Mouse (Mus musculus) liver, embryonic 11.5 days (tissue): ENCODE measurements around the gene Olfr1049. TPM values are rescaled to one million over a fixed set of nuclear protein-coding genes. Genes with fewer than 3 reads are reported as not detected.
"Not testable (repeated sequence)": the region's sequence is repeated elsewhere in the genome, so short reads cannot be mapped to it uniquely, and the experiment has no call there.

Experiments
- ATAC-seq: fragments of 200-750 bp; cut with Nextera tagmentation; replicated peaks from 2 replicates; pipeline ENCODE4 v1.8.0; 2017; ENCODE audit warnings: moderate number of reproducible peaks, mild to moderate bottlenecking, moderate TSS enrichment, moderate library complexity; ENCODE audit not compliant: low FRiP score
- DNase-seq: peaks from one replicate; pipeline ENCODE4 v3.0.0-alpha.2; 2017; ENCODE audit warnings: low spot score
- H3K27ac ChIP-seq: fragments of 300-500 bp; sonication (generic); 2 replicates; pipeline ENCODE4 v1.5.1; 2014; ENCODE audit warnings: mild to moderate bottlenecking, low read depth, low read length, control low read depth
- H3K27me3 ChIP-seq: fragments of 300-500 bp; sonication (generic); replicated peaks from 2 replicates; pipeline ENCODE4 v1.6.1; 2014; ENCODE audit warnings: low read length, mixed read lengths; ENCODE audit not compliant: control insufficient read depth, insufficient read depth
- H3K36me3 ChIP-seq: fragments of 300-500 bp; sonication (generic); 2 replicates; pipeline ENCODE4 v1.6.1; 2014; ENCODE audit warnings: mild to moderate bottlenecking, low read length, moderate library complexity, mixed read lengths; ENCODE audit not compliant: control insufficient read depth, insufficient read depth
- H3K4me1 ChIP-seq: fragments of 300-500 bp; sonication (generic); replicated peaks from 2 replicates; pipeline ENCODE4 v1.6.1; 2014; ENCODE audit warnings: low read length, mixed read lengths; ENCODE audit not compliant: control insufficient read depth, insufficient read depth
- H3K4me2 ChIP-seq: fragments of 300-500 bp; sonication (generic); 2 replicates; pipeline ENCODE4 v1.6.1; 2014; ENCODE audit warnings: mild to moderate bottlenecking, control low read depth, moderate library complexity
- H3K4me3 ChIP-seq: fragments of 300-500 bp; sonication (generic); 2 replicates; pipeline ENCODE4 v1.5.1; 2014; ENCODE audit warnings: low read depth, low read length, control low read depth
- H3K9ac ChIP-seq: fragments of 300-500 bp; sonication (generic); 2 replicates; pipeline ENCODE4 v1.6.1; 2014; ENCODE audit warnings: low read depth, low read length, control low read depth
- H3K9me3 ChIP-seq: fragments of 300-500 bp; sonication (generic); 2 replicates; pipeline ENCODE4 v1.6.1; 2016; ENCODE audit warnings: low read length, inconsistent platforms, mixed read lengths; ENCODE audit not compliant: control insufficient read depth
- WGBS: fragments of 180-500 bp; shearing (Covaris S2); extraction: QIAGEN DNeasy Blood & Tissue Kit; methylation state at CpG from one replicate; pipeline ENCODE4 v1.1.7; 2014; 5-methylcytosine and 5-hydroxymethylcytosine counted together
- polyA plus RNA-seq: library from polyadenylated mRNA; unstranded; fragments of >200 nt; fragmentation: Nextera tagmentation; extraction: Ambion mirVana; gene quantifications from 2 replicates; pipeline ENCODE4 v1.2.1, GENCODE M21; 2014

The Olfr1049 gene
- polyA plus RNA-seq, result not detected in 2 replicates

GRCm38 (mm10) chr2:86258228-86258627 is at the start of gene Olfr1049:
Olfr1049 (minus strand) TSS chr2:86258328.
- H3K4me1 ChIP-seq, H3K27me3 ChIP-seq, H3K4me2 ChIP-seq, H3K9ac ChIP-seq, DNase-seq, ATAC-seq, H3K36me3 ChIP-seq, H3K4me3 ChIP-seq, H3K27ac ChIP-seq, H3K9me3 ChIP-seq: not testable (repeated sequence)

GRCm38 (mm10) chr2:86292155-86292554 is 34.0 kb upstream of the Olfr1049 start, which contains the start of gene Olfr1052:
Olfr1052 (plus strand) TSS chr2:86292455.
- Histone ChIP-seq H3K4me3 (no peak within 1 kb of the TSS), H3K9ac (no peak within 1 kb of the TSS), H3K4me2 (no peak within 1 kb of the TSS), H3K36me3 (no peaks in the 10 kb centered on the region), H3K27ac (no peak within 1 kb of the TSS), H3K9me3 (no peaks in the 10 kb centered on the region), H3K27me3 (no peaks in the 10 kb centered on the region), H3K4me1 (no peaks in the 10 kb centered on the region)
- DNase-seq (no peak), ATAC-seq (no peak)

GRCm38 (mm10) chr2:86278988-86279387 is 20.9 kb upstream of the Olfr1049 start, which contains the start of gene Olfr1051:
Olfr1051 (minus strand) TSS chr2:86279088.
- ATAC-seq, H3K9me3 ChIP-seq, H3K4me2 ChIP-seq, H3K9ac ChIP-seq, H3K4me1 ChIP-seq, H3K27me3 ChIP-seq, DNase-seq, H3K4me3 ChIP-seq, H3K27ac ChIP-seq, H3K36me3 ChIP-seq: not testable (repeated sequence)

GRCm38 (mm10) chr2:86240189-86240588 is 17.9 kb downstream of the Olfr1049 start, which contains the start of gene Olfr1048:
Olfr1048 (minus strand) TSS chr2:86240289.
- no peaks in the 10 kb centered on the region for H3K9me3 ChIP-seq
- H3K36me3 ChIP-seq, result no peaks in the 10 kb centered on the region
- H3K27ac ChIP-seq, result no peak within 1 kb of the TSS
- no peaks in the 10 kb centered on the region for H3K4me1 ChIP-seq
- ATAC-seq (no peak), DNase-seq (no peak)
- H3K27me3 ChIP-seq, result no peaks in the 10 kb centered on the region
- no peak within 1 kb of the TSS for H3K9ac ChIP-seq
- H3K4me3 ChIP-seq, result no peak within 1 kb of the TSS
- no peak within 1 kb of the TSS for H3K4me2 ChIP-seq

- H3K4me2 ChIP-seq, result no peak within 1 kb of the TSS
- no peaks in the 10 kb centered on the region for H3K36me3 ChIP-seq
- no peaks in the 10 kb centered on the region for H3K4me1 ChIP-seq
- DNase-seq (no peak), ATAC-seq (no peak)
- WGBS, result 90% methylated on average over 1 of the region's 1 CpGs
- H3K9ac ChIP-seq, result no peak within 1 kb of the TSS
- no peak within 1 kb of the TSS for H3K27ac ChIP-seq
- no peak within 1 kb of the TSS for H3K4me3 ChIP-seq
- H3K9me3 ChIP-seq, result no peaks in the 10 kb centered on the region
- H3K27me3 ChIP-seq, result no peaks in the 10 kb centered on the region
Measured at GRCm38 (mm10) chr2:86231301-86231700, 26.8 kb downstream of the Olfr1049 start, which contains the start of gene Olfr1047. Olfr1047 (minus strand) TSS chr2:86231401.

- WGBS, result 63% methylated on average over 2 of the region's 2 CpGs
- Histone ChIP-seq H3K9ac (no peak within 1 kb of the TSS), H3K27me3 (no peaks in the 10 kb centered on the region), H3K36me3 (no peaks in the 10 kb centered on the region), H3K4me1 (no peaks in the 10 kb centered on the region), H3K4me3 (no peak within 1 kb of the TSS), H3K4me2 (no peak within 1 kb of the TSS), H3K9me3 (no peaks in the 10 kb centered on the region), H3K27ac (no peak within 1 kb of the TSS)
- DNase-seq, result no peak
- no peak for ATAC-seq
Measured at GRCm38 (mm10) chr2:86219214-86219613, 38.9 kb downstream of the Olfr1049 start, which contains the start of gene Olfr1046. Olfr1046 (minus strand) TSS chr2:86219314.

Other genes starting within 250 kb of the Olfr1049 start
- gene Olfr1033, start 237.7 kb downstream of the Olfr1049 start, polyA plus RNA-seq, result 0.60 and 0.88 TPM in 2 replicates
- gene Olfr1034, start 212.5 kb downstream of the Olfr1049 start, polyA plus RNA-seq, result not detected in 2 replicates
- not detected in 2 replicates for gene Olfr1036, start 184.3 kb downstream of the Olfr1049 start, polyA plus RNA-seq
- not detected in 2 replicates for gene Olfr1037, start 170.9 kb downstream of the Olfr1049 start, polyA plus RNA-seq
- not detected in 2 replicates for gene Olfr1039, start 122.4 kb downstream of the Olfr1049 start, polyA plus RNA-seq
- gene Olfr1040, start 111.6 kb downstream of the Olfr1049 start, polyA plus RNA-seq, result not detected in 2 replicates
- not detected in 2 replicates for gene Olfr1042, start 96.5 kb downstream of the Olfr1049 start, polyA plus RNA-seq
- gene Olfr1043, start 90.8 kb downstream of the Olfr1049 start, polyA plus RNA-seq, result not detected in 2 replicates
- gene Olfr1044, start 80.5 kb downstream of the Olfr1049 start, polyA plus RNA-seq, result not detected in 2 replicates
- not detected in 2 replicates for gene Olfr52, start 72.6 kb downstream of the Olfr1049 start, polyA plus RNA-seq
- gene Olfr1045, start 55.3 kb downstream of the Olfr1049 start, polyA plus RNA-seq, result not detected in 2 replicates
- not detected in 2 replicates for gene Olfr1046, start 39.0 kb downstream of the Olfr1049 start, polyA plus RNA-seq
- not detected in 2 replicates for gene Olfr1047, start 26.9 kb downstream of the Olfr1049 start, polyA plus RNA-seq
- gene Olfr1048, start 18.0 kb downstream of the Olfr1049 start, polyA plus RNA-seq, result not detected in 2 replicates
- not detected in 2 replicates for gene Olfr1051, start 20.8 kb upstream of the Olfr1049 start, polyA plus RNA-seq
- not detected in 2 replicates for gene Olfr1052, start 34.1 kb upstream of the Olfr1049 start, polyA plus RNA-seq
- gene Olfr1053, start 57.0 kb upstream of the Olfr1049 start, polyA plus RNA-seq, result not detected in 2 replicates
- gene Olfr1054, start 77.1 kb upstream of the Olfr1049 start, polyA plus RNA-seq, result not detected in 2 replicates
- gene Olfr1055, start 92.0 kb upstream of the Olfr1049 start, polyA plus RNA-seq, result not detected in 2 replicates
- not detected in 2 replicates for gene Olfr1056, start 104.1 kb upstream of the Olfr1049 start, polyA plus RNA-seq
- not detected in 2 replicates for gene Olfr1057, start 120.1 kb upstream of the Olfr1049 start, polyA plus RNA-seq
- not detected in 2 replicates for gene Olfr1058, start 130.2 kb upstream of the Olfr1049 start, polyA plus RNA-seq
- not detected in 2 replicates for gene Olfr1061, start 155.7 kb upstream of the Olfr1049 start, polyA plus RNA-seq
- not detected in 2 replicates for gene Olfr1062, start 168.4 kb upstream of the Olfr1049 start, polyA plus RNA-seq
- gene Olfr1065, start 192.3 kb upstream of the Olfr1049 start, polyA plus RNA-seq, result not detected in 2 replicates
- not detected in 2 replicates for gene Olfr1066, start 197.9 kb upstream of the Olfr1049 start, polyA plus RNA-seq
- gene Olfr228, start 229.1 kb upstream of the Olfr1049 start, polyA plus RNA-seq, result not detected in 2 replicates